Mouse (Mus musculus): ENCODE measurements around the gene Myl9. TPM values are rescaled to one million over a fixed set of nuclear protein-coding genes. Genes with fewer than 3 reads are reported as not detected.

Gene Myl9
- polyA plus RNA-seq, 1 experiment from 2014 or later, result 58.3 TPM

GRCm38 (mm10) chr2:156778571-156778970, 3.4 kb downstream of the Myl9 start:
- no peak for DNase-seq
- peaks cover 31% of the 10 kb centered on the region for H3K27me3 ChIP-seq
- no peak overlapping the region for H3K4me2 ChIP-seq
- H3K9ac ChIP-seq, result no peak overlapping the region
- WGBS (ENCODE audit: insufficient replicate concordance), result 59% methylated on average over 8 of the region's 8 CpGs
- no peak for ATAC-seq (ENCODE audit: low read depth)
- H3K27ac ChIP-seq, result no peak overlapping the region
- no peak overlapping the region for H3K4me3 ChIP-seq (replicated peaks)
- no peaks in the 10 kb centered on the region for H3K9me3 ChIP-seq (replicated peaks)
- peaks cover 77% of the 10 kb centered on the region for H3K4me1 ChIP-seq (replicated peaks)
- H3K36me3 ChIP-seq, result no peaks in the 10 kb centered on the region

DNA sequence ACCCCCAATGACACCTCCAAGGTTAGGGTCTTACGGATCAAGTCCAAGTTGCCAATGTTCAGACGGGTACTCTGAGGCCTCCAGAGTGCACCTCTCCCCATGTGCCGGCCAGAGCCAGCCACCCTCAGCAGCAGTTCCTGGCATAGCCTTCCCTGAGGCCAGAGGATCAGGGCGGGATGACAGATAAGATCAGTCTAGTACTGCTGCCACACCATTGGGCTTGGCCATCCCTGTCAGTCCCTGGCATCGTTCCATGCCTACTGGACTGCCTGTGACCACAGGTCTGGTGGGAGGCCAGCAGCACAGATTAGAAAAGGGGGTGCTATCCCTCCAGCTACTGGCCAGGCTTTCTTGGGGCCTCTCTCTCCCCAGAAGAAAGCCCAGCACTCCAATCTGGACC, 3.8 kb downstream of the Myl9 start:
- Histone ChIP-seq H3K4me1 (replicated peaks) (peaks cover 81% of the 10 kb centered on the region), H3K4me3 (replicated peaks) (no peak overlapping the region), H3K9me3 (replicated peaks) (no peaks in the 10 kb centered on the region), H3K4me2 (no peak overlapping the region), H3K36me3 (no peaks in the 10 kb centered on the region), H3K27ac (no peak overlapping the region), H3K27me3 (peaks cover 30% of the 10 kb centered on the region), H3K9ac (no peak overlapping the region)
- 62% methylated on average over 5 of the region's 5 CpGs for WGBS (ENCODE audit: insufficient replicate concordance)
- DNase-seq, result no peak
- ATAC-seq (ENCODE audit: low read depth), result no peak

GRCm38 (mm10) chr2:156779488-156779887, 4.3 kb downstream of the Myl9 start:
- H3K9me3 ChIP-seq (replicated peaks), result no peaks in the 10 kb centered on the region
- no peak overlapping the region for H3K4me3 ChIP-seq (replicated peaks)
- WGBS (ENCODE audit: insufficient replicate concordance), result 46% methylated on average over 2 of the region's 2 CpGs
- DNase-seq, result no peak
- no peak for ATAC-seq (ENCODE audit: low read depth)
- H3K4me1 ChIP-seq (replicated peaks), result peaks cover 86% of the 10 kb centered on the region
- H3K9ac ChIP-seq, result no peak overlapping the region
- H3K4me2 ChIP-seq, result no peak overlapping the region
- H3K27ac ChIP-seq, result no peak overlapping the region
- peaks cover 25% of the 10 kb centered on the region for H3K27me3 ChIP-seq
- no peaks in the 10 kb centered on the region for H3K36me3 ChIP-seq

DNA sequence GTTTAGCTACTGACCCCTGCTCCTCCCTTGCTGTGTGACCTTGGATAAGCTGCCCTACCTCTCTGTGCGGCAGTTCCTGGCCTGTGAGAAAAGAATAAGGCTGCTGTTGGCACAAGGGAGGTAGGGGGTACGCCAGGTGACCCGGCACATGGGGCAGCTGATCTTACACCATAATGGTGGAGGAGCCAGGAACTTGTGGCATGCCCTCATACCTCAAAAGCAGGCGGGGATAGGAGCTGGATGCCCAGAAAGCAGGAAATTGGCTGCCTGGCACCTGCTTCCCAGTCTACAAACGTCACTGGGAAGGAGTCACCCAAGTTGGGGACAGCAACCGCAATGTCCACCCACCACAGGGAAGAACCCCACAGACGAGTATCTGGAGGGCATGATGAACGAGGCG, 4.9 kb downstream of the Myl9 start:
- ATAC-seq (ENCODE audit: low read depth) (no peak), DNase-seq (no peak)
- Histone ChIP-seq H3K27me3 (peaks cover 19% of the 10 kb centered on the region), H3K27ac (0 out of 2 replicates have a peak overlapping the region, but pooled peaks have one; percentile 29), H3K4me2 (peak overlapping the region; percentile 63), H3K4me3 (replicated peaks) (no peak overlapping the region), H3K9me3 (replicated peaks) (no peaks in the 10 kb centered on the region), H3K9ac (no peak overlapping the region; the same call in 1 of the 2 replicates), H3K36me3 (no peaks in the 10 kb centered on the region), H3K4me1 (replicated peaks) (peaks cover 86% of the 10 kb centered on the region)
- 64% methylated on average over 9 of the region's 9 CpGs for WGBS (ENCODE audit: insufficient replicate concordance)

- Histone ChIP-seq H3K36me3 (no peaks in the 10 kb centered on the region), H3K4me3 (replicated peaks) (peak overlapping the region; percentile 26; the same call in 1 of the 2 replicates), H3K9me3 (replicated peaks) (no peaks in the 10 kb centered on the region), H3K27me3 (peaks cover 13% of the 10 kb centered on the region), H3K4me1 (replicated peaks) (peaks cover 85% of the 10 kb centered on the region), H3K4me2 (peak overlapping the region; percentile 63), H3K9ac (peak overlapping the region; percentile 24), H3K27ac (peak overlapping the region; percentile 93)
- peak; percentile 61 for DNase-seq
- 11% methylated on average over 17 of the region's 17 CpGs for WGBS (ENCODE audit: insufficient replicate concordance)
- peak; percentile 18; the same call in 1 of the 2 replicates for ATAC-seq (ENCODE audit: low read depth)
Observed at GRCm38 (mm10) chr2:156780752-156781151, 5.5 kb downstream of the Myl9 start.

DNA sequence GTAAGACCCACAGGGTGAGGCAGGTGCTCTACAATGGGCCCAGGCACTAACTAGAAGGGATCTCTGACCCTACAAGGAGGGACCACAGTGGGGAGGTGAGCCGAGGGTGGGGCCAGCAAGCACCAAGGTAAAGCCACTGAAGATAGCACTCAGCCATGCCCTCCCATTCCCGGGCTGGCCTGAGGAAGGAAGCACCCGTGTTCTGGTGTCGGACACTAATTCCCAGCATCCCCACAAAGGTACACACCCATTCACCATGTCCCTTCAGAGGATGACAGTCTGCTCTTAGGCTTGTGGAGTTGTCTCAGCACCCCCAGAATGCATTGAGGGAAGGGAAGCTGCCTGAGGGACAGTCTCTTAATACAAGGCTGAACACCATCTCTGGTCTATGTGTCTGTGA, 6.1 kb downstream of the Myl9 start:
- H3K4me2 ChIP-seq, result peak overlapping the region; percentile 63
- H3K9me3 ChIP-seq (replicated peaks), result no peaks in the 10 kb centered on the region
- no peaks in the 10 kb centered on the region for H3K36me3 ChIP-seq
- DNase-seq (no peak), ATAC-seq (ENCODE audit: low read depth) (no peak)
- H3K4me3 ChIP-seq (replicated peaks), result peak overlapping the region; percentile 26; the same call in 1 of the 2 replicates
- H3K9ac ChIP-seq, result peak overlapping the region; percentile 24
- peaks cover 85% of the 10 kb centered on the region for H3K4me1 ChIP-seq (replicated peaks)
- peaks cover 8% of the 10 kb centered on the region for H3K27me3 ChIP-seq
- peak overlapping the region; percentile 93 for H3K27ac ChIP-seq
- 51% methylated on average over 4 of the region's 4 CpGs for WGBS (ENCODE audit: insufficient replicate concordance)

- H3K9me3 ChIP-seq (replicated peaks), result no peaks in the 10 kb centered on the region
- ATAC-seq (ENCODE audit: low read depth) (peak; percentile 77), DNase-seq (peak; percentile 58)
- peaks cover 83% of the 10 kb centered on the region for H3K4me1 ChIP-seq (replicated peaks)
- peak overlapping the region; percentile 43 for H3K4me2 ChIP-seq
- no peaks in the 10 kb centered on the region for H3K36me3 ChIP-seq
- peaks cover 5% of the 10 kb centered on the region; the same call in 1 of the 2 replicates for H3K27me3 ChIP-seq
- peak overlapping the region; percentile 56 for H3K9ac ChIP-seq
- H3K4me3 ChIP-seq (replicated peaks), result no peak overlapping the region; the same call in 1 of the 2 replicates
- peak overlapping the region; percentile 93 for H3K27ac ChIP-seq
- 29% methylated on average over 4 of the region's 4 CpGs for WGBS (ENCODE audit: insufficient replicate concordance)
Observed at GRCm38 (mm10) chr2:156781836-156782480, 6.7 kb downstream of the Myl9 start.

DNA sequence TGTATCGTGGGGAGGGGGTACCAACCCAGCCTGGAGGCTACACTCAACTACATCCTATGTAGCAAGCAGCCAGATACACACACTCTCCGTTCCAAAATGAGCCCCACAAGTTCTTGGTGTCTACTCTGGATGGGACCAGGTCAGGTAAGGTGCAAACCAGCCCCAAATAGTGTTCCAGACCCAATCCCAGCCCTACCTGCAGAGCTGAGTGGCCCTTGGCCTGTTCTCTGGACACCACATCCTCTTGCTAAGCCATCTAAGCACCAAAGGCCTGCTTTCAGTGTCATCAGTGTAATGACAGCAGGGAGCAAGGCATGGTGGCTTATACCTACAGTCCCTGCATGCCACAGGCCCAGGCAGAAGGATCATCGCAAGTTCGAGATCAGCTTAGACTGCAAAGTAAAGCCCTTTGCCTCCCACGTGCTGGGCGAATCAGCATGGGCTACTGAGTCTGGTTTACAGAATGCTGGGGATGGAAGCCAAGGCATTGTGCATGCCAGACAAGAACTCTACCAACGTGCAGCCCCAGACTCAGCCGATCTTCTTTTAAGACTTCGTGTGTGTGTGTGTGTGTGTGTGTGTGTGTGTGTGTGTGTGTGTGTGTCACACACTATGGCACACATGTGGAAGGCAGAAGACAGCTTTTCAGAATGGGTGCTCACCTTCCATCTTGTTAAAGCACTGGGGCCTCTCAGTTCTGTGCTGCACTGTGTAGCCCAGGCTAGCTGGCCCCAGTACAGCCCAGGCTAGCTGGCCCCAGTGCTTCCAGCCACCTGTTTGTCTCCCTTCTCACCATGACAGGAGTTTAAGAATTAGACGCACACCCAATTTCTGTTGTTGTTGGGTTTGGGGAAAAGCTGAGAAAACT, 7.5 kb downstream of the Myl9 start:
- peak overlapping the region; percentile 43 for H3K4me2 ChIP-seq
- no peak overlapping the region; the same call in 1 of the 2 replicates for H3K4me3 ChIP-seq (replicated peaks)
- H3K27me3 ChIP-seq, result no peaks in the 10 kb centered on the region
- H3K9me3 ChIP-seq (replicated peaks), result no peaks in the 10 kb centered on the region
- peak overlapping the region; percentile 93 for H3K27ac ChIP-seq
- no peaks in the 10 kb centered on the region for H3K36me3 ChIP-seq
- WGBS (ENCODE audit: insufficient replicate concordance), result 48% methylated on average over 10 of the region's 10 CpGs
- H3K4me1 ChIP-seq (replicated peaks), result peaks cover 76% of the 10 kb centered on the region
- ATAC-seq (ENCODE audit: low read depth) (0 out of 2 replicates have a peak, but pooled peaks have one; percentile 9), DNase-seq (no peak)
- peak overlapping the region; percentile 56 for H3K9ac ChIP-seq

DNA sequence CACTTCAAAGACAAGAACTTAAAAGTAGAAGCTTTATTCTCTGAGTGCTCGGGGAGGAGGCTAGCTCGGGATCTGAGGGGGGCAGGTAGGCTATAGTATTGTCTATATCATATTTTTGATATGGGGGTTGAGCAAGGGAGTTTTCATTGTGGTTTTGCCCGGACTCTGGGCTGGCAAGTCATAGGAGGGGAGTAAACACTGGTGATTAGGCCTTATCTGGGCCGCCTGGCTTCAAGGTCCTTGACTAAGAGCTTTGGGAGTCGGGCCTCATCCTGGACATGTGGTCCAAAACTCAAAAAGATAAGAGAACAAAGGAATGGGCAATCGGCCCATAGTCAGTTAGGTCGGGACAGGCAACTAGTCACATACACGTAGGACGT, 8.1 kb downstream of the Myl9 start:
- no peak overlapping the region for H3K4me3 ChIP-seq (replicated peaks)
- peak; percentile 82 for ATAC-seq (ENCODE audit: low read depth)
- H3K27me3 ChIP-seq, result no peaks in the 10 kb centered on the region
- H3K9ac ChIP-seq, result peak overlapping the region; percentile 56
- 6% methylated on average over 9 of the region's 9 CpGs for WGBS (ENCODE audit: insufficient replicate concordance)
- DNase-seq, result peak; percentile 78
- H3K4me1 ChIP-seq (replicated peaks), result peaks cover 72% of the 10 kb centered on the region
- H3K36me3 ChIP-seq, result no peaks in the 10 kb centered on the region
- H3K4me2 ChIP-seq, result peak overlapping the region; percentile 43
- H3K9me3 ChIP-seq (replicated peaks), result no peaks in the 10 kb centered on the region
- peak overlapping the region; percentile 93 for H3K27ac ChIP-seq

- no peaks in the 10 kb centered on the region for H3K27me3 ChIP-seq
- no peaks in the 10 kb centered on the region for H3K9me3 ChIP-seq (replicated peaks)
- H3K36me3 ChIP-seq, result no peaks in the 10 kb centered on the region
- no peak for DNase-seq
- peak overlapping the region; percentile 93 for H3K27ac ChIP-seq
- H3K4me1 ChIP-seq (replicated peaks), result peaks cover 67% of the 10 kb centered on the region
- 50% methylated on average over 7 of the region's 7 CpGs for WGBS (ENCODE audit: insufficient replicate concordance)
- H3K4me2 ChIP-seq, result 0 out of 2 replicates have a peak overlapping the region, but pooled peaks have one; percentile 43
- H3K9ac ChIP-seq, result peak overlapping the region; percentile 4; the same call in 1 of the 2 replicates
- no peak overlapping the region for H3K4me3 ChIP-seq (replicated peaks)
- no peak for ATAC-seq (ENCODE audit: low read depth)
Observed at GRCm38 (mm10) chr2:156784016-156784585, 8.9 kb downstream of the Myl9 start.

GRCm38 (mm10) chr2:156784891-156785290, 9.7 kb downstream of the Myl9 start:
- Histone ChIP-seq H3K27me3 (no peaks in the 10 kb centered on the region), H3K27ac (peak overlapping the region; percentile 37; the same call in 1 of the 2 replicates), H3K4me1 (replicated peaks) (peaks cover 59% of the 10 kb centered on the region), H3K9ac (no peak overlapping the region), H3K4me2 (no peak overlapping the region), H3K9me3 (replicated peaks) (no peaks in the 10 kb centered on the region), H3K4me3 (replicated peaks) (no peak overlapping the region), H3K36me3 (no peaks in the 10 kb centered on the region)
- ATAC-seq (ENCODE audit: low read depth), result no peak
- WGBS (ENCODE audit: insufficient replicate concordance), result 82% methylated on average over 2 of the region's 2 CpGs
- DNase-seq, result no peak
